Mouse (Mus musculus): Measurements from ENCODE around the gene Xrra1.
"Not testable (repeated sequence)": the region's sequence is repeated elsewhere in the genome, so short reads cannot be mapped to it uniquely, and the experiment has no call there.

Gene Xrra1

GRCm38 (mm10) chr7:99956095-99956494 lies 97.2 kb downstream of the Xrra1 start:
- no peak for DNase-seq

GRCm38 (mm10) chr7:99957226-99957965 lies 98.5 kb downstream of the Xrra1 start:
- DNase-seq: no peak

GRCm38 (mm10) chr7:99960571-99960970 lies 101.7 kb downstream of the Xrra1 start:
- not testable (repeated sequence) for DNase-seq

- DNase-seq: no peak
Observed at GRCm38 (mm10) chr7:99961518-99961917, 102.6 kb downstream of the Xrra1 start.

GRCm38 (mm10) chr7:99962536-99963236 lies 103.8 kb downstream of the Xrra1 start:
- no peak for DNase-seq

GRCm38 (mm10) chr7:99963237-99963860 lies 104.4 kb downstream of the Xrra1 start:
- no peak for DNase-seq

GRCm38 (mm10) chr7:99965020-99965841 lies 106.3 kb downstream of the Xrra1 start:
- no peak for DNase-seq

GRCm38 (mm10) chr7:99966011-99966721 lies 107.2 kb downstream of the Xrra1 start:
- peak in 1 of 2 experiments; percentile 29 for DNase-seq
